Mouse (Mus musculus) spleen, adult 2 months (tissue): Measurements from ENCODE around the gene Smim1.

Source experiments
- CTCF ChIP-seq: fragments of 200-500 bp; IDR thresholded peaks from 2 replicates; pipeline ENCODE4 v1.5.1; 2011; ENCODE audit warnings: mild to moderate bottlenecking, inconsistent platforms; ENCODE audit not compliant: insufficient read depth, insufficient read length, insufficient replicate concordance; ENCODE audit errors: extremely low read depth
- POLR2A ChIP-seq: fragments of 200-500 bp; IDR thresholded peaks from 2 replicates; pipeline ENCODE4 v1.6.1; 2011; ENCODE audit warnings: low read depth, low read length, inconsistent platforms

- TF ChIP-seq CTCF (no peak), POLR2A (no peak)
These were observed 44.9 kb upstream of the Smim1 start for GRCm38 (mm10) chr4:154070896-154071295.
